Mouse (Mus musculus) left cerebral cortex, adult 18-20 months (tissue): Measurements from ENCODE around the gene Caln1. TPM values are rescaled to one million over a fixed set of nuclear protein-coding genes. Genes with fewer than 3 reads are reported as not detected.

Experiments
- DNase-seq, 2 experiments: peaks; one replicate each; pipeline ENCODE4 v3.0.0; 2021 to 2022; ENCODE audit warnings: low spot score in 2 of 2, mixed read lengths in 1 of 2
- total RNA-seq, 2 experiments: library from RNA; stranded (reverse); gene quantifications; 2 replicates each; pipeline ENCODE4 v1.2.3; 2021

Caln1 gene
- total RNA-seq, 2 experiments from 2014 or later = 114 to 120 TPM

- no peak for DNase-seq
These were observed 24.5 kb downstream of the Caln1 start for GRCm38 (mm10) chr5:130393618-130394355.

GRCm38 (mm10) chr5:130394386-130394785 is 25.1 kb downstream of the Caln1 start:
- DNase-seq = no peak

GRCm38 (mm10) chr5:130395142-130395541 is 25.9 kb downstream of the Caln1 start:
- no peak for DNase-seq

GRCm38 (mm10) chr5:130400136-130400917 is 31.1 kb downstream of the Caln1 start:
- DNase-seq = no peak

- peak; percentile 53 to 64 for DNase-seq
These were observed 35.9 kb downstream of the Caln1 start for GRCm38 (mm10) chr5:130405201-130405600.

- DNase-seq = no peak
These were observed 40.5 kb downstream of the Caln1 start for GRCm38 (mm10) chr5:130409706-130410105.

GRCm38 (mm10) chr5:130411516-130411915 is 42.3 kb downstream of the Caln1 start:
- peak in 1 of 2 experiments; percentile 28 for DNase-seq

GRCm38 (mm10) chr5:130447438-130447837 is 78.2 kb downstream of the Caln1 start:
- DNase-seq = no peak

GRCm38 (mm10) chr5:130448491-130448890 is 79.2 kb downstream of the Caln1 start:
- DNase-seq = peak; percentile 49 to 56

GRCm38 (mm10) chr5:130448931-130449856 is 79.9 kb downstream of the Caln1 start:
- peak; percentile 65 to 80 for DNase-seq

- DNase-seq = peak; percentile 33 to 38
These were observed 80.8 kb downstream of the Caln1 start for GRCm38 (mm10) chr5:130450031-130450541.

GRCm38 (mm10) chr5:130458076-130458475 is 88.8 kb downstream of the Caln1 start:
- DNase-seq = no peak

- no peak for DNase-seq
These were observed 103.0 kb downstream of the Caln1 start for GRCm38 (mm10) chr5:130472209-130472608.

GRCm38 (mm10) chr5:130474876-130475275 is 105.6 kb downstream of the Caln1 start:
- no peak for DNase-seq

- DNase-seq = no peak
These were observed 107.5 kb downstream of the Caln1 start for GRCm38 (mm10) chr5:130476741-130477140.

GRCm38 (mm10) chr5:130480290-130480689 is 111.0 kb downstream of the Caln1 start:
- DNase-seq = no peak

- DNase-seq = no peak
These were observed 122.2 kb downstream of the Caln1 start for GRCm38 (mm10) chr5:130491471-130491870.

GRCm38 (mm10) chr5:130492305-130492704 is 123.0 kb downstream of the Caln1 start:
- DNase-seq = no peak

- DNase-seq = peak in 1 of 2 experiments; percentile 12
These were observed 133.3 kb downstream of the Caln1 start for GRCm38 (mm10) chr5:130502541-130502940.

GRCm38 (mm10) chr5:130504891-130505290 is 135.6 kb downstream of the Caln1 start:
- no peak for DNase-seq

GRCm38 (mm10) chr5:130510516-130510915 is 141.3 kb downstream of the Caln1 start:
- no peak for DNase-seq
